Mouse (Mus musculus) liver, embryonic 11.5 days (tissue): ENCODE data around the gene Gabpb1. TPM values are rescaled to one million over a fixed set of nuclear protein-coding genes. Genes with fewer than 3 reads are reported as not detected.
A peak's percentile ranks its signal among the peaks of the same experiment; 100 is the strongest.

Experiments
- ATAC-seq: fragments of 200-750 bp; cut with Nextera tagmentation; replicated peaks from 2 replicates; pipeline ENCODE4 v1.8.0; 2017; ENCODE audit warnings: moderate number of reproducible peaks, mild to moderate bottlenecking, moderate TSS enrichment, moderate library complexity; ENCODE audit not compliant: low FRiP score
- DNase-seq: peaks from one replicate; pipeline ENCODE4 v3.0.0-alpha.2; 2017; ENCODE audit warnings: low spot score
- H3K27ac ChIP-seq: fragments of 300-500 bp; sonication (generic); 2 replicates; pipeline ENCODE4 v1.5.1; 2014; ENCODE audit warnings: mild to moderate bottlenecking, low read depth, low read length, control low read depth
- H3K27me3 ChIP-seq: fragments of 300-500 bp; sonication (generic); replicated peaks from 2 replicates; pipeline ENCODE4 v1.6.1; 2014; ENCODE audit warnings: low read length, mixed read lengths; ENCODE audit not compliant: control insufficient read depth, insufficient read depth
- H3K36me3 ChIP-seq: fragments of 300-500 bp; sonication (generic); 2 replicates; pipeline ENCODE4 v1.6.1; 2014; ENCODE audit warnings: mild to moderate bottlenecking, low read length, moderate library complexity, mixed read lengths; ENCODE audit not compliant: control insufficient read depth, insufficient read depth
- H3K4me1 ChIP-seq: fragments of 300-500 bp; sonication (generic); replicated peaks from 2 replicates; pipeline ENCODE4 v1.6.1; 2014; ENCODE audit warnings: low read length, mixed read lengths; ENCODE audit not compliant: control insufficient read depth, insufficient read depth
- H3K4me2 ChIP-seq: fragments of 300-500 bp; sonication (generic); 2 replicates; pipeline ENCODE4 v1.6.1; 2014; ENCODE audit warnings: mild to moderate bottlenecking, control low read depth, moderate library complexity
- H3K4me3 ChIP-seq: fragments of 300-500 bp; sonication (generic); 2 replicates; pipeline ENCODE4 v1.5.1; 2014; ENCODE audit warnings: low read depth, low read length, control low read depth
- H3K9ac ChIP-seq: fragments of 300-500 bp; sonication (generic); 2 replicates; pipeline ENCODE4 v1.6.1; 2014; ENCODE audit warnings: low read depth, low read length, control low read depth
- H3K9me3 ChIP-seq: fragments of 300-500 bp; sonication (generic); 2 replicates; pipeline ENCODE4 v1.6.1; 2016; ENCODE audit warnings: low read length, inconsistent platforms, mixed read lengths; ENCODE audit not compliant: control insufficient read depth
- WGBS: fragments of 180-500 bp; shearing (Covaris S2); extraction: QIAGEN DNeasy Blood & Tissue Kit; methylation state at CpG from one replicate; pipeline ENCODE4 v1.1.7; 2014; 5-methylcytosine and 5-hydroxymethylcytosine counted together
- polyA plus RNA-seq: library from polyadenylated mRNA; unstranded; fragments of >200 nt; fragmentation: Nextera tagmentation; extraction: Ambion mirVana; gene quantifications from 2 replicates; pipeline ENCODE4 v1.2.1, GENCODE M21; 2014

Gabpb1 gene
- polyA plus RNA-seq, 1 experiment from 2014 or later, result 41.0 TPM

DNA sequence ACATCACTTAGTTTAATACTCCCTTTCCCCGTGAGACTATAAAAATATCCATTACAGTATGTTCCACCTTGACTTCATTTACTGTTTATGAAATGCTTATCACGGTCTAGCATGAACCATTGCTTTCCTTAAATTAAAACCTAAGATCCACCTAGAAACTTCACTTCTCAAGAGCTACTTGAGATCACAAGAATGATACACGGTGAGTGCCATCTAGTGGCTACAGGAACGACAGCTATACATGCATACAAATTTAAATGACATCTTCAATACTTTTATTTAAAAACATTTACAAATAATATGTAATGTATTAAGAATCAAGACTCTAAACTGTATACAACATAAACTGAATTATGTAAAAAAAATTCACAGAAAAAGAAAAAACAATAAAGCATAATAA lies 12.7 kb downstream of the Gabpb1 start:
- 51% methylated on average over 4 of the region's 4 CpGs for WGBS

DNA sequence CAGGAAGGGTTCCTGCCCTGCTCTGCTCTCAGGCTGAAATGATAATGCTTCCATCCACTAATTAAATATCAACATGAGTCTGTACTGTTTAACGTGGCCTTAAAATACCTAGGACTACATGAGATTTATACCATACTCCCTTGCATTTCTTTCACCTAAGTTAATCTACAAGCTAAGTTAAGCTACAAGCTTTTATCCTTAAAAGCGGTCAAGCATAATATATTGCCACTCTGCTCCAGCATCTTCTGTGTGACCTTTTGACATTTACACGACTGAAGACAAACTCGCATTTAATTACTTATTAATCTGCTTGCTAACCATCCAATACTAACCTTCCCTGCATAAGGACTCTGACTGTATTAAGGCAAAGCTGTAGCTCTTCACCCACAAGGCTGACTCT lies 23.2 kb downstream of the Gabpb1 start:
- Histone ChIP-seq H3K27ac (no peak overlapping the region), H3K27me3 (no peaks in the 10 kb centered on the region), H3K4me3 (no peak overlapping the region), H3K4me1 (no peaks in the 10 kb centered on the region), H3K4me2 (no peak overlapping the region), H3K9ac (no peak overlapping the region), H3K36me3 (peaks cover 11% of the 10 kb centered on the region; the same call in 1 of the 2 replicates), H3K9me3 (no peaks in the 10 kb centered on the region)
- 86% methylated on average over 4 of the region's 4 CpGs for WGBS
- DNase-seq (no peak), ATAC-seq (no peak)

More for the DNA sequence above, 12.7 kb downstream of the Gabpb1 start:
- Histone ChIP-seq H3K4me2 (no peak overlapping the region), H3K27ac (no peak overlapping the region), H3K4me3 (no peak overlapping the region), H3K27me3 (no peaks in the 10 kb centered on the region), H3K9ac (no peak overlapping the region), H3K36me3 (no peaks in the 10 kb centered on the region), H3K9me3 (no peaks in the 10 kb centered on the region), H3K4me1 (no peaks in the 10 kb centered on the region)
- ATAC-seq (no peak), DNase-seq (no peak)

DNA sequence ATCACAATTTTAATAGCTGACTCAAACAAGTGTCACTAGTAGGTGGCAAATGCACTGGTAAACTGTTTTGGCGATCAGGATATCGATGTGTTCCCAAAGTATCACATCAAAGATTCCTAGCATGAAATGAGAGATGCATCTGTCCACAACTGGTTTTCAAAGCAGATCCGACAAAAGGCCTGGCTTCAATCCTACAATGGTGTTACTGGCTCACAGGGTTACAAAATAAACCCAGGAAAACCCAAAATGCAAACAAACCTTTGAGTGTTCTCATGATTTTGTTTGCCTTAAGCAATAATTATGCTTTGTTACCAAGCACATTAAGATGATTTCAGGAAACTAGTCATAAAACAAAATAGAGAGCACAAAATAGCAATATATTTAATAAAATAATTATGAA lies 28.4 kb downstream of the Gabpb1 start:
- Histone ChIP-seq H3K27ac (no peak overlapping the region), H3K9me3 (no peaks in the 10 kb centered on the region), H3K4me2 (no peak overlapping the region), H3K9ac (no peak overlapping the region), H3K27me3 (no peaks in the 10 kb centered on the region), H3K4me3 (no peak overlapping the region), H3K36me3 (peaks cover 27% of the 10 kb centered on the region), H3K4me1 (no peaks in the 10 kb centered on the region)
- DNase-seq, result no peak
- WGBS, result 87% methylated on average over 3 of the region's 3 CpGs
- ATAC-seq, result no peak

DNA sequence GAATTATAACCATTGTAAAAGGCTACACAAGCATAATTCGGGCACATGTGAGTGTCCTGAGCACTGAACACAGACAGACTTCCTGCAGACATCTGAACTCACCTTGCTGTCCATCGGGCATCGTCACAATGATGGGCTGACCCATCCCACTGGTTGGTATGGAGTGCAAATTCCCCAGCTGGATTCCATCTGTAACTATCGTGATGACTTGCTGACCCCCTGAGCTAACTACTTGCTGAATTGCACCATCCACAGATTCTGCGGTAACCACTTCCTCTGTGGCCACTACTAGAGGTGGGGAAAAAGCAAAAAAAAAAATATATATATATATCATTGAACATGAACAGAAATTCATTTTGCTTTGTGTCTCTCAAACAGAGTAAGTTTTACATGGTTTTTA lies 29.7 kb downstream of the Gabpb1 start:
- H3K27me3 ChIP-seq, result no peaks in the 10 kb centered on the region
- WGBS, result 85% methylated on average over 5 of the region's 5 CpGs
- no peak overlapping the region for H3K9ac ChIP-seq
- H3K9me3 ChIP-seq, result no peaks in the 10 kb centered on the region
- H3K27ac ChIP-seq, result no peak overlapping the region
- no peaks in the 10 kb centered on the region for H3K4me1 ChIP-seq
- H3K4me3 ChIP-seq, result no peak overlapping the region
- no peak for ATAC-seq
- DNase-seq, result no peak
- no peak overlapping the region for H3K4me2 ChIP-seq
- peaks cover 25% of the 10 kb centered on the region for H3K36me3 ChIP-seq

DNA sequence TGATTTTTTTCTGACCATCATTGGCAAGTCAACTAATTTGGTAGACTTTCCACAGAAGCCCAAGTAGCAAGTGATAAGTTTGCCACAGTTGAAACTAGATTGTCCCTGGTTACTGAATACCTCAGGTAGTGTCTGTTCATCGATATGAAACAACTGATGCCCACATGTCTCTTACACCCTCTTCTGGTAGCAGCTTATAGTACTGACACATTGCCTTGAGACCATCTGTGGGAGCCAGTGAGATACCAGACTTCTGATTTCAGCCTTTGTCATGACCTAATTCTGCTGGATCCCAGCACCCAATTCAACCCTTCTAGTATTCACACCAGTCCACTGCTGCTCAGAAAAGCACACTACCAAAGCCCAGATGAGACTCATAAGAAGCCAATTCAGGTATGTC lies 31.4 kb downstream of the Gabpb1 start:
- ATAC-seq, result no peak

DNA sequence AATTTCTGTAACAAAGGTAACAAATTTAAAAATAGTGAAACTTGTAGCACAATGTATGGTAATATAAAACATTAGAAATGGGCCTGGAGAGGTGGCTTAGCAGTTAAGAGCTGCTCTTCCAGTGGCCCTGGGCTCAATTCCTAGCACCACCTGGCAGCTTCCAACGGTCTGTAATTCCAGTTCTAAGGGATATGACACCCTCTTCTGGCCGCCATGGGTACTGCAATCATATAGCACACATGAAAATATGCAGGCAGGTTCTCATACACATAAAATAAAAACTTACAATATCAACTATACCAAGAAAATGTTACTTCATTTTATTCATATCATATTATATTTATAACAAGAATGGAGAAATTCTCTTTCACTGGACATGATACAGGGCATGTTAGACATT lies 35.8 kb downstream of the Gabpb1 start:
- Histone ChIP-seq H3K36me3 (peaks cover 30% of the 10 kb centered on the region), H3K4me2 (no peak overlapping the region), H3K4me3 (no peak overlapping the region), H3K27ac (no peak overlapping the region), H3K9me3 (no peaks in the 10 kb centered on the region; the same call in 1 of the 2 replicates), H3K4me1 (peaks cover 6% of the 10 kb centered on the region), H3K27me3 (no peaks in the 10 kb centered on the region), H3K9ac (no peak overlapping the region)
- DNase-seq (no peak), ATAC-seq (no peak)
- 82% methylated on average over 2 of the region's 2 CpGs for whole genome bisulfite sequencing

More for the DNA sequence above, 31.4 kb downstream of the Gabpb1 start:
- H3K9me3 ChIP-seq, result no peaks in the 10 kb centered on the region; the same call in 1 of the 2 replicates
- no peak overlapping the region for H3K27ac ChIP-seq
- no peak overlapping the region for H3K9ac ChIP-seq
- WGBS, result 92% methylated on average over 1 of the region's 1 CpGs
- H3K36me3 ChIP-seq, result peaks cover 35% of the 10 kb centered on the region
- no peak overlapping the region for H3K4me3 ChIP-seq
- no peaks in the 10 kb centered on the region for H3K27me3 ChIP-seq
- H3K4me2 ChIP-seq, result no peak overlapping the region
- no peaks in the 10 kb centered on the region for H3K4me1 ChIP-seq
- no peak for DNase-seq

DNA sequence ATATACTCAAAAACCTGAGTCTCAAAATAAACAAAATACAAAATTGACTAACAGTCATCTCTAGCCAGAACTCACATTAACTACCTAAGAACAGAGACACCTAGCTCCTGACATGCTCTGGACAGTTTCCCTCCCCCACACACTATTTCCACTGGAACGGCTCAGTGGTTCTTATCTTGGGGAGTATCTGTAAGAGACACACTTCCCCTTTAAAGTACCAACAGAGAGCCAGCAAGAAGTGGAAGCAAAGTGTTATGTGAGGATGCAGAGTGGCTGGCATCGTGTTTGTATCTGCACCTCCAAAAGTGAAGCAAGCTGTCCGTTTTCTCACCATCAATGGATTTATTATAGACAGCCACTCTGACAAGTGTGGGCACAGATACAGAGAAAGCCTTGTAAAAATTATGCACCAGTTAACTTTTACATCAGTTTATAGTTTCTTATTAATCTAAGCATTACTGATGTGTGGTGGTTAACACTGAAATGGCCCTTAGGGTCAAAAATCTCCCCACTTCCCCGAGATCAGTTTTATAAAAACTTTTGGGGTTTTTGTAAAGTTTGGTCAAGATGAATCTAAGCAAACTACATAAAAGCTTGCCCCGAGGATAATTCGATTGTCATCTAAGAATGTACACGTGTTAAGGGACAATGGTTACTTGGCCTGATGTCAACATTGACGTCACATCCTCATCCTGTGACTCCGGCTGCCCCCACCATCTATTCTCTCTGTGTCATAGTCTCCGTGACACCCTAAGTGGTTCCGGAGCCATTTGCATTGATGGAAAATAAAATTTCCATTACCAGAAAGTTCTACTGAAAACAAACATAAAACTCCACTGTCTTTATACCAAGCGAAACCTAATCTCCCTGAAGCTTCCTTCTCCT lies 40.0 kb downstream of the Gabpb1 start:
- peaks cover 22% of the 10 kb centered on the region for H3K36me3 ChIP-seq
- no peak overlapping the region for H3K27ac ChIP-seq
- H3K4me3 ChIP-seq, result no peak overlapping the region
- no peaks in the 10 kb centered on the region for H3K27me3 ChIP-seq
- no peak for DNase-seq
- H3K4me2 ChIP-seq, result peak overlapping the region; percentile 34
- H3K9me3 ChIP-seq, result no peaks in the 10 kb centered on the region; the same call in 1 of the 2 replicates
- no peak overlapping the region for H3K9ac ChIP-seq
- H3K4me1 ChIP-seq, result peaks cover 6% of the 10 kb centered on the region
- ATAC-seq, result peak; percentile 76
- WGBS, result 63% methylated on average over 12 of the region's 12 CpGs

DNA sequence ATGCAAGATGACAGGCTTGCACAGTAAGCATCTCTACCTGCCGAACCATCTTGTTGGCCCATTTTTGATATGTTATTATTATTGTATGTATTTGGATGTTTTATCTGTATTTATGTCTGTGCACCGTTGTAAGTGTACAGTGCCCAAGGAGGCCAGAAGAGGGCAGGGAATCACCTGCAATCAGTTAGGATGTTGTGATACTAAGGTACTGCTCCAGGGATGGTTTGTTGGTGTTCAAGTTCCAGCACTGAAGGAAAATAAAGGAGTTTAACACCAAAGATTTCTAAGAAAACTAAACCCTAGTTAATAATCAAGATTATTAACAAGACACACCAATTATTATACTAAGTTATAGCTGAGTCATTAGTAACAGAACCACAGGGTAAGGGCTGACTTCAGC lies 43.0 kb downstream of the Gabpb1 start:
- Histone ChIP-seq H3K27me3 (no peaks in the 10 kb centered on the region), H3K4me2 (no peak overlapping the region), H3K9ac (no peak overlapping the region), H3K9me3 (no peaks in the 10 kb centered on the region), H3K27ac (no peak overlapping the region), H3K4me3 (no peak overlapping the region), H3K4me1 (peaks cover 6% of the 10 kb centered on the region), H3K36me3 (peaks cover 10% of the 10 kb centered on the region; the same call in 1 of the 2 replicates)
- ATAC-seq (no peak), DNase-seq (no peak)
- 76% methylated on average over 2 of the region's 2 CpGs for WGBS

DNA sequence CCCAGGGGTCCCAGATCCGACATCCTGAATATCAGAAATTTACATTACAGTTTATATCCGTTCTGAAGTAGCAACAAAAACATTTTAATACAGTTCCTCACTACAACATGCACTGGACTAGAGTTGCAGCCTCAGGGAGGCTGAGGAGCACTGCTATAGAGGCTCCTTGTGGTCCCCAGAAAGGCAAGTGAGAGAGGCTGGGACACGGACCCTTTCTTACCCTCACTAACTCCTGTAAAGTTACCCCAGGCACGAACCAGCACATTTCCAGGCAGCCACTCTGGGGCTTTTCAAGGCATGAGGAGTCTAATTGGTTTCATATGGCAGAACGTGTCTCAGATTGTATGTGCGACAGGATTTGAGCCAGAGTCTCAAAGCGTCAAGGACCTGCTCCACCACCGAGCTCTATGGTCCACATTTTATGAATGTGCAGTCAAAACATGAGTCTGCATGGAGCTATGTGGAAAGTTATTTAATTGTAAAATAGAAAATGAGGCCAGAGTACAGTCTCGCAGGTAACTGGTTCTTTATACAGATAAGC lies 47.6 kb downstream of the Gabpb1 start:
- H3K4me1 ChIP-seq, result no peaks in the 10 kb centered on the region
- DNase-seq, result no peak
- no peaks in the 10 kb centered on the region for H3K9me3 ChIP-seq
- peaks cover 5% of the 10 kb centered on the region for H3K36me3 ChIP-seq
- no peaks in the 10 kb centered on the region for H3K27me3 ChIP-seq
- H3K4me3 ChIP-seq, result no peak overlapping the region
- WGBS, result 85% methylated on average over 9 of the region's 9 CpGs
- no peak overlapping the region for H3K4me2 ChIP-seq
- no peak for ATAC-seq
- no peak overlapping the region for H3K27ac ChIP-seq
- H3K9ac ChIP-seq, result no peak overlapping the region
